Mouse (Mus musculus): ENCODE data around the gene Dot1l.

DNA sequence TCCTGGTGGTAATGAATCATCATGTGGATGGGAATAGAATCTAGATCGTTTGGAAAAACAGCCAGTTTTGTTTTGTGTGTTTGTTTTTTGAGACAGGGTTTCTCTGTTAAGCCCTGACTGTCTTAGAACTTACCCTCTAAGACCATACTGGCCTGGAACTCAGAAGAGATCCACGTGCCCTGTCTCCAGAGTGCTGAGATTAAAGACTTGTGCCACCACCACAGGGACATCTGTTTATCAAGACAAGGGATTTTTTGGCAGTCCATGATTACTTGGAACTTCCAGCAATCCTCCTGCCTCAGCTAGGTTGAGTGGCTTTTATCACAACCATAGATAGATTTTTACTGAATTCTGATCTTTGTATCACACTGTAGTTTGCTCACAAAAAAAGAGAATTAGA, 69.8 kb downstream of the Dot1l start:
- no peak for TF ChIP-seq TCF3 (IDR thresholded peaks at IDR 0.05; ENCODE audit: insufficient read length, low read depth)
- no peak for TF ChIP-seq TCF12 (IDR thresholded peaks at IDR 0.05; ENCODE audit: insufficient read depth, poor library complexity, severe bottlenecking)
- TF ChIP-seq POLR2A (IDR thresholded peaks at IDR 0.05; ENCODE audit: insufficient read length, low read depth) = no peak
- no peak for TF ChIP-seq USF1 (IDR thresholded peaks at IDR 0.05; ENCODE audit: low read depth)
- TF ChIP-seq POLR2AphosphoS2 (IDR thresholded peaks at IDR 0.05; ENCODE audit: insufficient read length, low read depth) = no peak
- no peak for TF ChIP-seq MYOG (IDR thresholded peaks at IDR 0.05; ENCODE audit: control insufficient read depth in 1 of 3, insufficient read depth in 1 of 3, insufficient read length in 2 of 3, low read depth in 2 of 3)
- TF ChIP-seq MYOD1 (IDR thresholded peaks at IDR 0.05; ENCODE audit: control insufficient read depth in 1 of 3, insufficient read length in 2 of 3, low read depth in 2 of 3) = no peak
- TF ChIP-seq E2F4 (IDR thresholded peaks at IDR 0.05; ENCODE audit: insufficient read depth) = no peak
- TF ChIP-seq MAX (IDR thresholded peaks at IDR 0.05; ENCODE audit: low read depth) = no peak
